Mouse (Mus musculus) natural killer cell, adult 2 months (primary cell): ENCODE results near the gene Acbd6.
A peak's percentile ranks its signal among the peaks of the same experiment; 100 is the strongest.

Experiments
- DNase-seq, 2 experiments: peaks; one replicate each; pipeline ENCODE4 v3.0.0; 2022; ENCODE audit warnings: low spot score in 2 of 2

Acbd6 gene

DNA sequence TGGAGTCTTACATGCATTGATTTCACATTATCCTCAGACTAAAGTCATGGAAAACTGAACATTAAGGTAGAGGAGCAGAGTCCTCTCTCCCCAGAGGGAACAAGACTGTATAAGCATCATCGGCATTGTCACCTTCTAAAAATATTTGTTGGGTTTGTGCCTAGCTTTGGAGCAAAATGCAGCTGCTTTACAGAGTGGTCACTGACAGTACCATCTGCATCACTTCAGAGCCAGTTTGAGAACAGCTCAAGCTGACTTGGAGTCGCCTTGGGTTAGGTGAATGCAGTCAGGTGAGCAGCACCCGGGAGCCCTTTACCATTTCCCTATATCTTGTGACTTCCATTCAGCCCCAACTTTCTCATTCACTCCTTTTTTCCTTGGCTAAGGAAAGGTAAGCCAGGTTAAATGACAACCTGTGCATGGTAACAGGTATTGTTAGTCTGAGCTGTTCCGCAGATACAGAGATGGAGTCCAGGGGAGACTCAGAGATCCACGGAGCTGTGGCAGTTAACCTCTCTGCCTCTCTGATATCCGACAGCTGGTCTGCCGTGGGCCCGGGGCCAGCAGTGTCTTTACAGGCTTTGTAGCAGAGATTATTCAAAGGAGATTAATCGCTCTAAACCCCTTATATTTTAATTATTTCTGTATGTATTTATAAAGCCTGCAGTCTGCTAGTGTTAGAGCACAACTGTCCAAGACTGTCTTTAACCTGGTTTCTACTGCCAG is 92.4 kb downstream of the Acbd6 start:
- DNase-seq: no peak

DNA sequence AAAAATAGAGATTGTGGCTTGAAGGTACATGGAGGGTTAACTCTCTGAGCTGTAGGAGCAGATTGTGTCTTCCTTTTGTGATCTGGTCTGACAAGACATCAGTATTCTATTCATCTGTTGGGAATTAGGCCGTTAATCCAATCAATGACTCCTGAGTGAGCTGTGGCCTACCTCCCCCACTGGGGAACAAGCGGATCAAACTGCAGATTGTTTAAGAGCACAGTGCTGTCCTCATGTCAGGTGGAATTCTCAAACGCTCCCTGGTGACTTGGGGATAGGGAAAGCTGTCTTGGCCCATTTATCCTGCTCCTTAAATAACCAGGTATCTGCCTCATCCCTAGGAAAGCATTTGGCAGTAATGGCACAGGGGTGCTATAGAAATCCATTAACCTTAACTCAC is 97.0 kb downstream of the Acbd6 start:
- DNase-seq: no peak

DNA sequence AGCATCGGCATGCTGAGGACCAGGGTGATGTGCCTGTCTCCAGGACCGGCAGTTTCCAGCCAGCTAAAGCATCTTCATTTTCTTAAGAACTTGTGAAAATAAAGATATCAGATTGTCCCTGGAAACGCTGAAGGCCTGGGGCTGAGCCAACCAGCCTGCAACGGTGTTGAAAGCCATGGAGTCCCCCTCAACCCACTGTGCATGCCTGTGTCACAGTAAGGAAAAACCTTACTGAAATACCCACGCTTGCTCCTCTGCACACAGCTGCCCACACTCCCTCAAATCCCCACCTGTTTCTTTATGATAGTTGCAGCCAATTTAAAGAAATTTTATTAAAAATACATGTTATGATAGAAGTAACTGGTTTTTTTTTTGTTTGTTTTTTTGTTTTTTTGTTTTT is 98.4 kb downstream of the Acbd6 start:
- no peak for DNase-seq

DNA sequence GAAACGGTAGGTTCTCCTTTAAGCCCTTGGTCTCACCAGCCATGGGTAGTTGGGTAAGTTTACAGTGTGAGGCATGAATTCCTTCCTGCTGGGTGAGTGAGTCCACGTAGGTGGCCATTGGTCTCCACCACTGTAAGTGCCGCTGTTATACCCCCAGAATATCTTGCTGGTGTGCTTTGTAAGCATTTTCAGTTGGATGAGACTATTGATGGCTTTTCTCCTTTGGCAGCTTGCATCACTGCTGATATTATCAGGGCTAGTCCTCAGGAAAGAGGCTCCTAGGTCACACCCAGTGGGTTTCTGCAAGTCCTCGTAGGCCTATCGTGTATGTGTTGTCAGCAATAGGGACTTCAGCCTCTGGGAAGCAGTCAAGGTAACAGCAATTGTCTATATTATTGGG is 106.1 kb downstream of the Acbd6 start:
- DNase-seq: no peak

DNA sequence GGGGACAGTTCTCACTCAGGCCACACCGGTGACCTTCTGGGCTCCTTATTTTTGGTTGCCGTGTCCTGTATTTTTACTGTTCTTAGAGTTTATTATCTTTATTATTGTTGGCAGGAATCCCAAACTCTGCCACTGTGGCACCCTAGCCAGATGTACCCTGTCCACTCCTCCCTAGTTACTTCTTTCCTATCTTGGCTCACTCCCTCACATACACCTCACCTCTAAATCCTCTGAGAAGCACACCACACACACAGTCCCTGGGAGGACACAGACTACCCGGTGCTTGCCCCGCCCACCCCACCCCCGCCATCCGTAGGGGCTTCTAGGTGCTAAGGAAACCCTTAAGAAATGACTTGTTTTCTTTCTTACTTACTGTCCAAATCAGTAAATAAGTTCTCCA is 117.7 kb downstream of the Acbd6 start:
- DNase-seq: no peak

DNA sequence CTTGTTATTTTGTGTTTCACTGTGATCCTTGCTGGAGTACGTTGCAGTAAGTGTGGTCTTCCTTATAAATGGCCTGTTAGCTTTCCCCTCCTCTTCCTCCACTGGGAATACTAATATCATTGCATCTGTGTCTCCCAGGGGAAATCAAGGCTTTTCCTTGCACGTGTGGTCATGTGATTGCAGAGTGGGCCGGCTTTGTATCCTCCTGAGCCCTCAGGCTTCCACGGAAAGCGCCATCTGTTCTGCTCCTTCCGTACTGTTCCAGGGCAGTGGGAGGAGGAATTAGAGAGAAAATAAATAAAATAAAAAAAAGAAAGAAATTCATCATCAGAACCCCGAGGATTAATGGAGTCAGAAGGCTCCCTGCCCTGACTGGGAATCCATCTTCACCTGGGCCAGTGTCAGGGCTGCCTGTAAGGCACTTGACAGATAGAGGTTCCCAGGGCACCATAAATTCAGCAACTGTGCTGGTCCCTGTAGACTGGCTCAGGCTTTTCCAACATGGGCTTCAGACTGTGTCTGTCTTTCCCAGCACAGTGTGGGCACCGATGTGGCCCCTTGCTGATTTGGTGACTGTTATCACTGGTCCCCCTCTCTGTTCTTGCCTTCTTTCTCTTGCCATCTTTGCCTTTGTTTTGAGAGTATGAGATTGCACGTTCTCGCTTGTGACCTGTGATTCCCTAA is 123.3 kb downstream of the Acbd6 start:
- no peak for DNase-seq

DNA sequence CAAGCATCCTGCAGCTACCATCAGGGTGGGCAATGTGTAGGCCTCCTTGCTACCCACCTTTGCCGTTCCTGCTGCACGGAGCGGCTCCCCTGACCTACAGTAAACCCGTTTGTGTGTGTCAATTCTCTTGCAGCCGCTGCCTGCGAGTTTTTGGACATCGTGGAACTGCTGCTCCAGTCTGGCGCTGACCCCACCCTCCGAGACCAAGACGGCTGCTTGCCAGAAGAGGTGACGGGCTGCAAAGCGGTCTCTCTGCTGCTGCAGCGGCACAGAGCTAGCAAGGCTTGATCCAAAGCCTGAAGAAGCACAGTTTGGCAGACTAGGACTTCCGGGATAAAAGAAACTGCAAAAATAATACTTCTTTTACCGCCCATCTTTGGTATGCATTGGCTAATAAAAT is 128.9 kb downstream of the Acbd6 start:
- no peak for DNase-seq

DNA sequence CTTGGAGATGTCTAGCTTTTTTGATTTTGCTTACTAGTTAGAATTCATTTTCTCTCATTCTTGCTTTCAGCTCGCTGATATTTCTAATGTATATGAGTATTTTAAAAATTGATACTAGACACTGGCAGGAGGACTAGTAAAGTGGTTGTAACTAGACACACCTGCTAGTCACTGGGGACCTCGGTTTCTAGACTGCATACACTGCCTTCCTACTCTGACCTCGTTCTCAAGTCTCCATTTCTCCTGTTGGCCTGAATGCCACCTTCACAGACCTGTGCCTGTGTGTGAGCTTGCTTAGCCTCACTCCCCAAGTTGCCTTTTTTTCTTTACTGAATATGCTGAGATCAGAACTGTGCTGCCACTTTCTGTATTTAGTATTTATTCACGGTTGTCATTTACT is 131.2 kb downstream of the Acbd6 start:
- no peak for DNase-seq

DNA sequence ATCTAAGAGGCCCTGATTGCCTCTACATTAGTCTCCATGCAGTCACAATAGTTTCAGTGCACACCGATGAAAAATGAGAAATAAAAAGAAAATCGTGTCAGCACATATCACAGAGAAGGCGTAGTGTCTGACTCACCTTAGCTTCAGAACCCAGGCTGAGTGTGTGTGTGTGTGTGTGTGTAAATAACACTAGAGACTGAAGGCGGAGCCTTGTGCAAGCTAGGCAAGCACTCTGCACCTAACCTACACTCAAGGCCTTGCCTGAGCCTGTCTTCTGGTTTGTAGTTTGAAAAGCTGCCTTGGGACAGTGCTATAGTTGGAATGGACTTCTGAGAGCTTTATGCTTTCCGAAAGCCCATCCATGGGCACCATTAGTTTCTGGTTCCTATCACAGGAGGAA is 131.6 kb downstream of the Acbd6 start:
- DNase-seq: no peak

DNA sequence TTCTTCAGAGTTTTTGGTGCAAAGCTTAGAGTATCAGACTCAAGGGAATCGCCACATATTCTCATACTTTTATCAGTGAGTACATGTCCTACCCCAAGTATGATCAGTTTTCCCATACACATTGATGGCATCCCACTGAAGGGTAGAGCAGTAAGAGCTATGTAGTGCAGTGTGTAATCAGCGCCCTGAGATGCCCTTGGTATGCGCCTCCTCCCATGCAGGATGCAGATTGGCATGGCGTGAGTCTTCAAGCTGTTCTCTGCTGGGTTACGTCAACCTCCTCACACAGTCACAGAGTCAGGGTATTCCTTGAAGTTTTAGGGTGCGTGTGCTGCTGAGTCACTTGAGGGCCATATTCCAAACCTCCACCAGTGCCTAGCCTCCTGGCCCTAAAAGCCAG is 134.3 kb downstream of the Acbd6 start:
- DNase-seq: no peak

DNA sequence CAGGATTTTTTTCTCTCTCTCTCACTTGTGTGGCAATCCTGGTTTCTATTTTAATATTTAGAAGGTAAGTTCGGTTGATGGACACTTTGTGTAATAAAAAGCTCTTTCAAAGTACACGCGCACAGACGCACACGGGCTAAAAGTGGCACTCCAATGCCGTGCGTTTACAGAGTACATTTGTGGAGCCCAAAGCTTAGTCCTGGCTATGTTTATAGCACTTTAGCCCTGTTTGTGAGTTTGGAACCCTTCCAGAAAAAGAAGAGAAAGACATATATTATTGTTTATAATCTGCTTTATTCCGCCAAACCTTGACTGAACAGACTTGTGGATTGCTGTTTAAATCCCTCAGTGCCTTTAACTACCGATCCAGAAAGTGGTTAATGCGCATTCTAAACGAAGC is 135.1 kb downstream of the Acbd6 start:
- no peak for DNase-seq

DNA sequence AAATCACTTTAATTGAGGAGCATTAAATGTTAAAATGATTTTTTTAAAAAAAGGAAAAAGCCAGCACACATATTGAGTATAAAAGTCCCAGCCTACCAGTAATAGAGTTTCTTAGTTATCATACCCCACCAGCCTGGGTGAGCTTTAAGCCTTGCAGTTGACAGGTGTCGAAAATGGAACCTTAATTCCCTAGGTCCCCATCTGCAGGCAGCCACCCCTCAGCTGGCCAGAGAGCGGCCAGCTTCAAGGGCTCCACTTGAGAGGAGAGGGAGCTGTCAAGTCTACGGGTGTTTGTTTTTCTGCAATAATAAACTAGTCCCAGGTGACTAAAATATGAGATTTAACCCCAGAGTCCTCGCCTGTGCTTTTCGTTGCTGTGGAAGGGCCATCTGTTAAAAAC is 135.5 kb downstream of the Acbd6 start:
- no peak for DNase-seq

DNA sequence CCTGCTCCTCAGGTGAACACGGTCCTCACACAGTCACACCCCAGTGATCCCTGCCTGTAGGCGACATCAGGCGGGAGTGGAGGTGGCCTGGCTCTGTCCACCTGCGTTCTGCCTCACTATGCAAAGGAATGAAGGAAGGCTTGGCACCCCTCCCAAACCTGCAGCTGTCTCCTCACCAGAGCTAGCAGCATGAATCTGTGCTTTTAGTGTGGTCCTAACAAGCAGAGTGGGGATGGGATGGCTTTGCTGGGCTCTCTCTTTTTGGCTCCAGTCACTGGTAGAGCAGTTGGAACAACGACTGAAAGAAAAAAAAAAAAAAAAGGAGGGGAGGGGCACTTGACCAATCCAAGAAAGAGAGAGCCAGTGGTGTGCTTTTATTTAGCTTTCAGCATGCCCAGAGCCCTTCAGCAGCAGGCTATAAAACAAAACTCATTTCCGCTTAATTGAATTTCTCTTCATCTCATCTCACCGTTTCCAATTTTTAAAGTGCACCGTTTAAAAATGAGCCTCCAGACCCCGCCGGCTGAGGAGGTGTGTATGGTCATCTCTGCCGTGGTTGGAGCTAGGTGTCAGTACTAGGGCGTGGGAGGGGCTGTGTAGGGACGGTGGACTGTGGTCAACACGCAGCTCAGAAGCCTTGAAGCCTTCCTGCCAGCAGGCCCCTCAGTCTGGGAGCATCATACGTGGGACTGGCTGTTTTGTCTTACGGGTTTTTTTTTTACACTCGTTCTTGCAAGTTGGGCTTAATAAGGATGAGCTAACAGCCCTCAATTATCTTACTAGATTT is 140.6 kb downstream of the Acbd6 start:
- no peak for DNase-seq

DNA sequence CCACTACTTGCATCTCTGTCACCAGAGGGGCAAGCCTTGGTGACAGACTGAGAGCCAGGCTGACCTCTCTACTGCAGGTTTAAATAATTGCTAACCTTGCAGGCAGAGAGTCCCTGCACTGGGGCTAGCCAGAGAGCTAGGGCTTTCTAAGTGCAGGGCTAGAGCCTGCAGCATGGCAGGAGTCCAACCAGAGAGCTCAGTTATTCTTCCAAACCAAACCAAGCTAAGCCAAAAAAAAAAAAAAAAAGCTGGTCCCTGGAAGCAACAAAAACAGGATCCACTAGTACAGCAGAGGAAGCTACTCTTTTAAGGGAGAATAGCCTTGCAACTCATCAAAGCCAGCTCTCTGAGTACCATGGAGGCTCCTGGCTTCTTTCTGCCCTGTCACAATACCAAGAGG is 143.0 kb downstream of the Acbd6 start:
- DNase-seq: no peak

DNA sequence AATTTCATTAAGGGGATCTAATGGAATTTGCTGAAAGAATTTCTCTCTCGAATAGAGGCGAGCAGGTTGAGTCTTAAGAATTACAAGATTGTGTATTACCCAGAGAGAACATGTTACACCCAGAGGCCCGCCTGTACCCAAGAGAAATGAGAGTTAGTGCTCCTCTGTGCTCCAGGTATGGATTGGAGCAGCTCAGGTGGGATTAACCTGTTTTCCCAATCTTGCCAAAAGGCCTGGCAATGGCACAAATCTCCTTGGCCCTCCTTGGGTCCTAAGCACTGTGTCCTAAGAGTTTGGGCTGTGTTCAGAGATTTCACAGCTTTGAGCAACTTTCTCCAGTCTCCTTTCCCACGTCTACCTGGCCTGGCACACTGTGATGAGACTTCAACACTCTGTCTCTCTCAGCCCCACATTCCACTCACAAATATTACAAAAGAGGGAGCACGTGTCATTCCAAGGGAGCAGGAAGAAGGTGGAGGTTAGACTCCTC is 145.3 kb downstream of the Acbd6 start:
- no peak for DNase-seq

DNA sequence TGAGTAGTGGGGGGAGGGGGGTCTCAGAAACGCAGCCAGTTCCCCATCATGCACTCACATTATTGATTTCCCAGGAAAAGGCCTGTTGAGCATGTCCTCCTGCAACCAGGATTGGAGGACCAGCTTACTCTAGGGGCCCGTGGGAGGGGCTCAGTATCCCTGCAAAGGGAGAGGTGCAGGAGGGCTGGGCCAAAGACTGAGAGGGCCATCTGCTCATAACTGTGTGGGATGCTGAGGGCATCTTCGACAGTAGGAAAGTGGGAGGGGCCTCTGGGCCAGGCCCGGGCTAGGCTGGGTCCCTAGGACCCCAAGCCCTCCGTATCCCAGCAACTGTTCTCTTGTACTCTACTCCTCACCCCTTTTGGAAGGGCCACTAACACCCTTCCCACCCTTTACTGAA is 146.3 kb downstream of the Acbd6 start:
- no peak for DNase-seq

DNA sequence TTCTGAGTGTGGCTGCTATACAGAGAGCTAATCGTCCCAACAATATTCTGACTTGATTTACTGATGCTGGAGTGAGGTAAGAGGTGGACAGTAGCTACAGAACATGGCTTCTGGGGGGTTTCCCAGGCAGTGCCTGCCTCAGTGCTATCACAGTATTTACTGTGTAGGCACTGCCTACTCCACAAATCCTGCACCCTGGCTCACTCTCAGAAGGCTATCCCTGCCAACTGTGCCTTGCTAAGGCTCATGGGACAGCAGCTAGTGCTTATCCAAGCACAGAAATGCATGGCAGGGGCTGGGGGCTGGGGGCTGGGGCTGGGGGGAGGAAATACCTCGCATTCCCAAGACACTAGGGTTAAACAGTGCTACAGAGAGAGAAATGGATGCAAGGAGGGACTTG is 155.4 kb downstream of the Acbd6 start:
- DNase-seq: no peak

DNA sequence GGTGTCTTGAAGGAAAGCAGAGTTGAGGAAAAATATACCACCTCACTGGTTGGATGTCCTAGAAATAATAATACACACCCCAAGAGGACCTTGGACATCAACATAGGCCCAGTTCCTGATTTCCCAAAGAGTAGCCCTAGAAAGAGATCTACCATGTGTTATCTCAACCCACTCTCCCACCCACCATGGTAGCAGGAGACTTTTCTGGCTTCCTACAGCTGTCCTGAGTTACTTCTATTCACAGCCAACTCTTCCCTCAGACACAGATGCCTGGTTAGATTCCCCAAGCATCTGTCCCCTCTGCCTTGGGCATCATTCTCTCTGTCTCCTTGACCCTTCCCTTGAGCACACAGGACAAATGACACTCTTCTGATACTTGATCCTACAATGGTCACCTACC is 157.4 kb downstream of the Acbd6 start:
- DNase-seq: no peak

DNA sequence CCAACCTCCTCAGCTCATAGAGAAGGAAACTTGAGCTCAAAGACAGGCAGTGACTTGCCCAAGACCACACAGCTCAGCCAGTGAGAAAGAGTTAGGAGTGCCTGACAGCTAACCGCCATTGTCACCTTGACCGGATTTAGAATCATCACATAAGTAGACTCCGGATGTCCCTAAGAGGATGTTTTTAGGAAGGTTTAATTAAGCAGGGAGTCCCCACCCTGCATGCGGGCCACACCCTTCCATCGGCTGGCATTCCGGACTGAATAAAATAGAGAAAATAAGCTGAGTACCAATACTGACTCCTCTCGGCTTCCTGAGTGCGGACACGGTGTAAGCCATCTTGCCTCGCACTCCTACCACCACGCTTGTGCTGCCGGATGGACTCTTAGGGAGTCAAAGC is 159.4 kb downstream of the Acbd6 start:
- DNase-seq: no peak

DNA sequence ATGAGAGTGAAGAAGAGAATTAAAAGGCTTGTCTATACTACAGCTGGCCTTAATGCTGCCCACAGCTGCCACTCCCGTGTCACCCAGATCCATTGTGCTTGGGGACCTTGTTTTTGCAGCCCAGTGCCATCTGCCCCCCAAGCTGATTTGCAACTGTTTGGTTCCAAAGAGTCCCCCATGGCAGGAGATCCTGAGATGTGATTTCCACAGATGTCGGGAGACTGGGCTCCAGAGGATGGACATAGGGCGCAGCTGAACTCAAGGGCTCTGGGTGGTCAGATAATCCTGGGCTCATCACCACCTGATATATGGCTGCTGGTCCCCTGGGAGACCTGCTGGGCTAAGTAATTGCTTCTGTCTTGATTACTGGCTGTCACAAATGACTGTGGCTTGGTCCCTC is 160.9 kb downstream of the Acbd6 start:
- DNase-seq: no peak

DNA sequence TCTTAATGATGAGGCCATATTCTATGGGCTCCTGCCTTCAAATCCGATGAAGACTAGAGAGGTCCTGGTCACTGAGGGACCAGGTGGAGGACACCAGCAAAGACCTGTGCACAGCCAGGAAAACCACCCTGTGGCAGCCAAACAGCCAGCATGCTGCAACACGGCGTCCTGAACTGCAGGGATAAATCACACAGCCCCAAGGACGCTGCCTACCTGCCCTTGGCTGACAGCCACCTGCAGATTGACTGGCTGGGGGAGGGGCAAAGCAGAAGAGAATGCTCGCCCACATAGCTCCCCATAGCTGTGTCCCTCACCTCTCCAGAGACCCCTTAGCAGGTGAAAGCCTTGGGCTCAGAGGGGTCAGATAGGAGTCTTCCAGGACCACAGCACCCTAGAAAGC is 162.1 kb downstream of the Acbd6 start:
- DNase-seq: no peak

DNA sequence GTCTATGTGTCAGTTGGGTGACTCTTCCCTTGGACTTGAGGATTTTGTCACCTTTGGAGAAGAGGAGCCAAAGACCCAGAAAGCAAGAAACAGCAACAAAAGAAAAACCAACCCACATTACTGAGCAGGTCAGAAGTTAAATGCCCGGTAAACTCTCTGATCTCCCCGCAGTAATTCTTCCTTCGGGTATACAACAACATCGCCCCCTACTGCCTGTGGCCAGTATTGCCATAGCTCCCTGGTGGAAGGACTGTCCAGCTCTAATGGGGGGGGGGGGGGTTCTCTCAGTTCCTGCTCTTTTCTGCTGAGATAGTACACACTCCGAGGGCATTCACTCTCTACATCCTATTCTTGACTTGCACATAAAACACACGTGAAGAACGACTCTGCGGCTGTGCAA is 163.5 kb downstream of the Acbd6 start:
- no peak for DNase-seq

DNA sequence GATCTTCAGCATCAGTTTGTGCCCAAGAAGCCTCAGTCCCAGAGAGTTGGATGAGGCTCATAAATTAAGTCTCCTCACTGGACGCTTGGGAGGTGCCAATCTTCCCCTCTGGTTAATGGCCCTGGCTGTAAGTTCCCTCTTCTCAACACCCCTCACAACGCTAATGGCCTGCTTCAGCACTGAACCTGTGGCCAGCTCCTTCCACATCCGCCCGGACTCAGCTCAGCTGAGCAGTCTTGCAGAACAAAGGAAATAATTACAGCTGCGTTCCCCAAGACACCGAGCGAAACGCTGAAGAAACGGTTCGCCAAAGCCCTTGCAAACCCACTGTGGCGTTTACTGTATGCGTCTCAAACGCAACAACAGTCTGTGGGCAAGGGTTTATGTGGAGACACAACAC is 164.3 kb downstream of the Acbd6 start:
- DNase-seq: peak in 1 of 2 experiments; percentile 34
